Mouse (Mus musculus) hindbrain, postnatal 0 days (tissue): ENCODE results near the gene Taf12. TPM values are rescaled to one million over a fixed set of nuclear protein-coding genes. Genes with fewer than 3 reads are reported as not detected.
"Not testable (repeated sequence)": the region's sequence is repeated elsewhere in the genome, so short reads cannot be mapped to it uniquely, and the experiment has no call there.

Source experiments
- ATAC-seq: fragments of 200-750 bp; cut with Nextera tagmentation; 2 replicates; pipeline ENCODE4 v1.8.0; 2017; ENCODE audit warnings: mild to moderate bottlenecking, moderate TSS enrichment, moderate library complexity
- DNase-seq: peaks from one replicate; pipeline ENCODE4 v3.0.0-alpha.2; 2015; ENCODE audit warnings: low spot score
- H3K27ac ChIP-seq: fragments of 300-500 bp; sonication (generic); 2 replicates; pipeline ENCODE4 v1.5.1; 2014; ENCODE audit warnings: mild to moderate bottlenecking
- H3K27me3 ChIP-seq: fragments of 300-500 bp; sonication (generic); 2 replicates; pipeline ENCODE4 v1.6.1; 2014; ENCODE audit warnings: low read length, mixed read lengths; ENCODE audit not compliant: insufficient read depth
- H3K36me3 ChIP-seq: fragments of 300-500 bp; sonication (generic); 2 replicates; pipeline ENCODE4 v1.6.1; 2014; ENCODE audit warnings: low read length, mixed read lengths; ENCODE audit not compliant: insufficient read depth
- H3K4me1 ChIP-seq: fragments of 300-500 bp; sonication (generic); 2 replicates; pipeline ENCODE4 v1.6.1; 2014; ENCODE audit warnings: antibody characterized with exemption, low read length, mixed read lengths; ENCODE audit not compliant: insufficient read depth
- H3K4me2 ChIP-seq: fragments of 300-500 bp; sonication (generic); 2 replicates; pipeline ENCODE4 v1.6.1; 2014; ENCODE audit warnings: low read depth, mild to moderate bottlenecking, low read length, moderate library complexity, mixed read lengths
- H3K4me3 ChIP-seq: fragments of 300-500 bp; sonication (generic); 2 replicates; pipeline ENCODE4 v1.5.1; 2014; ENCODE audit warnings: low read length
- H3K9ac ChIP-seq: fragments of 300-500 bp; sonication (generic); replicated peaks from 2 replicates; pipeline ENCODE4 v1.6.1; 2014; ENCODE audit warnings: mild to moderate bottlenecking, low read length, moderate library complexity, mixed read lengths
- H3K9me3 ChIP-seq: fragments of 300-500 bp; sonication (generic); 2 replicates; pipeline ENCODE4 v1.6.1; 2016; ENCODE audit warnings: low read length, mixed read lengths
- CTCF ChIP-seq: IDR thresholded peaks from 2 replicates; pipeline ENCODE4 v1.5.1; 2016; ENCODE audit warnings: antibody characterized with exemption, control low read depth, low read depth
- WGBS: fragments of 180-500 bp; shearing (Covaris S2); extraction: QIAGEN DNeasy Blood & Tissue Kit; methylation state at CpG from one replicate; pipeline ENCODE4 v1.1.7; 2014; 5-methylcytosine and 5-hydroxymethylcytosine counted together
- polyA plus RNA-seq: library from polyadenylated mRNA; unstranded; fragments of >200 nt; fragmentation: Nextera tagmentation; extraction: Ambion mirVana; gene quantifications from 2 replicates; pipeline ENCODE4 v1.2.1, GENCODE M21; 2015
- total RNA-seq: library from RNA; depleted of rRNA; stranded (reverse); fragments of >200 nt; gene quantifications from 2 replicates; pipeline ENCODE4 v1.2.3, GENCODE M21; 2014

Taf12 gene
- total and polyA plus RNA-seq, 2 experiments from 2014 or later, result 7.6 to 30.5 TPM

GRCm38 (mm10) chr4:132301965-132302938, 28.1 kb downstream of the Taf12 start:
- 60% methylated on average over 16 of the region's 16 CpGs for WGBS
- peak; percentile 37; the same call in 1 of the 2 replicates for ATAC-seq

GRCm38 (mm10) chr4:132302939-132303479, 28.8 kb downstream of the Taf12 start, which contains the start of gene Rab42:
Gene Rab42 (minus strand): TSS chr4:132303385.
- DNase-seq (peak; percentile 71), ATAC-seq (peak; percentile 87)
- no peak; the same call in 1 of the 2 replicates for TF ChIP-seq CTCF
- no peaks in the 10 kb centered on the region for H3K4me1 ChIP-seq
- H3K9ac ChIP-seq, result peak within 1 kb of the TSS; percentile 53
- H3K4me2 ChIP-seq, result peak within 1 kb of the TSS; percentile 62
- 1% methylated on average over 31 of the region's 31 CpGs for WGBS
- H3K27me3 ChIP-seq, result no peaks in the 10 kb centered on the region
- H3K4me3 ChIP-seq, result peak within 1 kb of the TSS; percentile 43
- H3K36me3 ChIP-seq, result no peaks in the 10 kb centered on the region
- no peaks in the 10 kb centered on the region for H3K9me3 ChIP-seq
- H3K27ac ChIP-seq, result peak within 1 kb of the TSS; percentile 51

More at GRCm38 (mm10) chr4:132301965-132302938, 28.1 kb downstream of the Taf12 start:
- no peak for TF ChIP-seq CTCF
- H3K4me1 ChIP-seq, result no peaks in the 10 kb centered on the region
- no peak for DNase-seq
- H3K4me2 ChIP-seq, result peak overlapping the region; percentile 62
- no peaks in the 10 kb centered on the region for H3K9me3 ChIP-seq
- peak overlapping the region; percentile 53 for H3K9ac ChIP-seq
- H3K4me3 ChIP-seq, result peak overlapping the region; percentile 43
- no peaks in the 10 kb centered on the region for H3K27me3 ChIP-seq
- H3K36me3 ChIP-seq, result no peaks in the 10 kb centered on the region
- peak overlapping the region; percentile 51; the same call in 1 of the 2 replicates for H3K27ac ChIP-seq

- H3K4me2 ChIP-seq, result peak overlapping the region; percentile 62
- H3K9me3 ChIP-seq, H3K27ac ChIP-seq, H3K36me3 ChIP-seq, H3K27me3 ChIP-seq, H3K4me1 ChIP-seq, DNase-seq, ATAC-seq: not testable (repeated sequence)
- H3K4me3 ChIP-seq, result peak overlapping the region; percentile 43
- 53% methylated on average over 6 of the region's 6 CpGs for WGBS
- peak overlapping the region; percentile 53 for H3K9ac ChIP-seq
Measured at GRCm38 (mm10) chr4:132303484-132303883, 29.3 kb downstream of the Taf12 start.

- DNase-seq (no peak), ATAC-seq (no peak)
- H3K27me3 ChIP-seq, result no peaks in the 10 kb centered on the region
- H3K4me2 ChIP-seq, result no peak overlapping the region
- no peak overlapping the region for H3K9ac ChIP-seq
- no peak overlapping the region for H3K4me3 ChIP-seq
- H3K4me1 ChIP-seq, result 0 out of 2 replicates have a peak, but pooled peaks cover 4% of the 10 kb centered on the region
- no peak for TF ChIP-seq CTCF
- H3K27ac ChIP-seq, result no peak overlapping the region
- WGBS, result 92% methylated on average over 8 of the region's 8 CpGs
- no peaks in the 10 kb centered on the region for H3K9me3 ChIP-seq
- H3K36me3 ChIP-seq, result no peaks in the 10 kb centered on the region
Measured at GRCm38 (mm10) chr4:132305276-132305675, 31.1 kb downstream of the Taf12 start.

- Histone ChIP-seq H3K4me3 (no peak overlapping the region), H3K4me1 (0 out of 2 replicates have a peak, but pooled peaks cover 4% of the 10 kb centered on the region), H3K27ac (no peak overlapping the region), H3K9me3 (no peaks in the 10 kb centered on the region), H3K27me3 (no peaks in the 10 kb centered on the region), H3K9ac (no peak overlapping the region), H3K4me2 (no peak overlapping the region), H3K36me3 (no peaks in the 10 kb centered on the region)
- TF ChIP-seq CTCF, result no peak
- DNase-seq, result no peak
- ATAC-seq, result no peak
- WGBS, result 72% methylated on average over 6 of the region's 6 CpGs
Measured at GRCm38 (mm10) chr4:132306004-132306403, 31.8 kb downstream of the Taf12 start.

GRCm38 (mm10) chr4:132308437-132309139, 34.4 kb downstream of the Taf12 start:
- H3K4me3 ChIP-seq, result peak overlapping the region; percentile 74
- TF ChIP-seq CTCF, result peak; percentile 32; the same call in 1 of the 2 replicates
- under 1% methylated on average over 41 of the region's 41 CpGs for WGBS
- peak; percentile 93 for ATAC-seq
- 0 out of 2 replicates have a peak, but pooled peaks cover 4% of the 10 kb centered on the region for H3K4me1 ChIP-seq
- H3K9ac ChIP-seq, result peak overlapping the region; percentile 92
- H3K27me3 ChIP-seq, result no peaks in the 10 kb centered on the region
- peaks cover 15% of the 10 kb centered on the region for H3K36me3 ChIP-seq
- peak overlapping the region; percentile 95 for H3K27ac ChIP-seq
- peak overlapping the region; percentile 78 for H3K4me2 ChIP-seq
- peak; percentile 96 for DNase-seq
- H3K9me3 ChIP-seq, result no peaks in the 10 kb centered on the region
